Mouse (Mus musculus) CH12.LX (cell line): ENCODE measurements around the gene Pdia2. TPM values are rescaled to one million over a fixed set of nuclear protein-coding genes. Genes with fewer than 3 reads are reported as not detected.

Source experiments
- DNase-seq: peaks from one replicate; pipeline ENCODE4 v3.0.0-alpha.2; 2013; ENCODE audit errors: extremely low read depth
- H3K27ac ChIP-seq: 2 replicates; pipeline ENCODE4 v1.5.1; 2012; ENCODE audit warnings: low read depth, mild to moderate bottlenecking, control low read depth, moderate library complexity; ENCODE audit not compliant: insufficient read depth
- H3K27me3 ChIP-seq: replicated peaks from 2 replicates; pipeline ENCODE3; 2012; ENCODE audit warnings: inconsistent platforms
- H3K36me3 ChIP-seq, 2 experiments: replicated peaks in 1 of 2; 2 replicates each; pipeline versions ENCODE3 to v1.6.1; 2012; ENCODE audit warnings: inconsistent platforms in 1 of 2, low read length in 1 of 2, mild to moderate bottlenecking in 1 of 2, mixed read lengths in 1 of 2, moderate library complexity in 1 of 2; ENCODE audit not compliant: control insufficient read depth in 1 of 2, insufficient read depth in 1 of 2
- H3K4me1 ChIP-seq, 2 experiments: 2 replicates each; pipeline ENCODE4 v1.6.1; 2012; ENCODE audit warnings: inconsistent platforms in 1 of 2, moderate library complexity in 1 of 2; ENCODE audit not compliant: insufficient read depth in 2 of 2, control insufficient read depth in 1 of 2
- H3K4me2 ChIP-seq: 2 replicates; pipeline ENCODE4 v1.6.1; 2012; ENCODE audit warnings: low read depth, mild to moderate bottlenecking, control low read depth; ENCODE audit not compliant: poor library complexity, insufficient read depth, severe bottlenecking
- H3K4me3 ChIP-seq, 3 experiments: fragments of 150-350 bp in 1 of 3; sonication (generic) in 1 of 3; replicated peaks in 1 of 3; 2 replicates each; pipeline versions ENCODE3 to v1.5.1; 2011 to 2012; ENCODE audit warnings: low read depth in 2 of 3, low read length in 2 of 3, mild to moderate bottlenecking in 2 of 3, moderate library complexity in 2 of 3, control low read depth in 1 of 3, improper control_type of control experiment in 1 of 3, inconsistent platforms in 1 of 3, mixed read lengths in 1 of 3; ENCODE audit not compliant: poor library complexity in 1 of 3
- H3K79me2 ChIP-seq: replicated peaks from 2 replicates; pipeline ENCODE4 v1.6.1; 2012; ENCODE audit warnings: mild to moderate bottlenecking, moderate library complexity; ENCODE audit not compliant: control insufficient read depth, poor library complexity, insufficient read depth, severe bottlenecking; ENCODE audit errors: extremely low read depth
- H3K9ac ChIP-seq: 2 replicates; pipeline ENCODE4 v1.6.1; 2012; ENCODE audit warnings: low read depth, mild to moderate bottlenecking, control low read depth, moderate library complexity; ENCODE audit not compliant: insufficient read depth
- H3K9me3 ChIP-seq: replicated peaks from 2 replicates; pipeline ENCODE3; 2012; ENCODE audit warnings: low read length, inconsistent platforms, mixed read lengths
- EP300 ChIP-seq: IDR thresholded peaks from 2 replicates; pipeline ENCODE4 v1.6.1; 2011; ENCODE audit warnings: low read length, improper control_type of control experiment
- HCFC1 ChIP-seq: IDR thresholded peaks from 2 replicates; pipeline ENCODE4 v1.6.1; 2012; ENCODE audit warnings: low read depth, mild to moderate bottlenecking, inconsistent platforms, low read length, improper control_type of control experiment
- IRF4 ChIP-seq: IDR thresholded peaks from 2 replicates; pipeline ENCODE4 v1.6.1; 2014; ENCODE audit warnings: low read depth, mild to moderate bottlenecking, inconsistent platforms, low read length, improper control_type of control experiment
- MAZ ChIP-seq: IDR thresholded peaks from 2 replicates; pipeline ENCODE4 v1.6.1; 2012; ENCODE audit warnings: low read depth, mild to moderate bottlenecking, inconsistent platforms, low read length, improper control_type of control experiment, moderate library complexity
- MEF2A ChIP-seq: IDR thresholded peaks from 2 replicates; pipeline ENCODE4 v1.6.1; 2014; ENCODE audit warnings: low read depth, mild to moderate bottlenecking, inconsistent platforms, low read length, improper control_type of control experiment, borderline replicate concordance
- MXI1 ChIP-seq: IDR thresholded peaks from 2 replicates; pipeline ENCODE4 v1.6.1; 2011; ENCODE audit warnings: mild to moderate bottlenecking, low read depth, low read length, improper control_type of control experiment
- MYC ChIP-seq: IDR thresholded peaks from 2 replicates; pipeline ENCODE4 v1.6.1; 2011; ENCODE audit warnings: low read depth, mild to moderate bottlenecking, improper control_type of control experiment, low read length
- NRF1 ChIP-seq: IDR thresholded peaks from 2 replicates; pipeline ENCODE4 v1.6.1; 2014; ENCODE audit warnings: low read depth, mild to moderate bottlenecking, inconsistent platforms, low read length, improper control_type of control experiment, moderate library complexity
- PAX5 ChIP-seq: IDR thresholded peaks from 2 replicates; pipeline ENCODE4 v1.6.1; 2012; ENCODE audit warnings: low read length, inconsistent platforms, mixed read lengths
- RAD21 ChIP-seq: IDR thresholded peaks from 2 replicates; pipeline ENCODE4 v1.6.1; 2011; ENCODE audit warnings: low read depth, mild to moderate bottlenecking, low read length, improper control_type of control experiment, moderate library complexity
- RCOR1 ChIP-seq: conservative IDR thresholded peaks from 2 replicates; pipeline ENCODE4 v1.6.1; 2012; ENCODE audit warnings: low read depth, mild to moderate bottlenecking, inconsistent platforms, low read length, improper control_type of control experiment
- SMC3 ChIP-seq: IDR thresholded peaks from 2 replicates; pipeline ENCODE4 v1.6.1; 2011; ENCODE audit warnings: low read depth, low read length, improper control_type of control experiment
- USF1 ChIP-seq: IDR thresholded peaks from 2 replicates; pipeline ENCODE4 v1.6.1; 2014; ENCODE audit warnings: low read depth, mild to moderate bottlenecking, inconsistent platforms, low read length, improper control_type of control experiment
- USF2 ChIP-seq: conservative IDR thresholded peaks from 2 replicates; pipeline ENCODE4 v1.6.1; 2011; ENCODE audit warnings: low read depth, low read length, improper control_type of control experiment
- ZC3H11A ChIP-seq: IDR thresholded peaks from 2 replicates; pipeline ENCODE4 v1.6.1; 2012; ENCODE audit warnings: low read depth, mild to moderate bottlenecking, inconsistent platforms, low read length, improper control_type of control experiment
- ZKSCAN1 ChIP-seq: IDR thresholded peaks from 2 replicates; pipeline ENCODE4 v1.6.1; 2012; ENCODE audit warnings: low read depth, inconsistent platforms, low read length, improper control_type of control experiment, borderline replicate concordance
- dilution Hi-C: fragments of 300-500 bp; cut with MboI; formaldehyde crosslinking; loops from 2 replicates; pipeline ENCODE4 v1.14.3; 2020; ENCODE audit warnings: low sequenced_read_pairs; ENCODE audit not compliant: extremely low pct_unique_long_range_greater_than_20kb, extremely low pct_ligation_motif_present
- in situ Hi-C: fragments of 300-500 bp; cut with MboI; formaldehyde crosslinking; loops from 3 replicates; pipeline ENCODE4 v1.14.3; 2019; ENCODE audit warnings: low sequenced_read_pairs, low pct_ligation_motif_present, low pct_unique_long_range_greater_than_20kb, mixed read lengths
- polyA plus RNA-seq: library from polyadenylated mRNA; unstranded; fragments of >175 nt; gene quantifications from 2 replicates; pipeline ENCODE4 v1.2.1, GENCODE M21; 2012; ENCODE audit warnings: low read depth; ENCODE audit not compliant: insufficient read length
- total RNA-seq, 2 experiments: library from RNA; depleted of rRNA; stranded (reverse); fragments of 300-350 nt in 1 of 2; fragments of >200 nt in 1 of 2; gene quantifications; 2 replicates each; pipeline ENCODE4 v1.2.3; 2012 to 2014

Pdia2 gene
- total and polyA plus RNA-seq, 3 experiments: 0.38 TPM; not detected in 2

DNA sequence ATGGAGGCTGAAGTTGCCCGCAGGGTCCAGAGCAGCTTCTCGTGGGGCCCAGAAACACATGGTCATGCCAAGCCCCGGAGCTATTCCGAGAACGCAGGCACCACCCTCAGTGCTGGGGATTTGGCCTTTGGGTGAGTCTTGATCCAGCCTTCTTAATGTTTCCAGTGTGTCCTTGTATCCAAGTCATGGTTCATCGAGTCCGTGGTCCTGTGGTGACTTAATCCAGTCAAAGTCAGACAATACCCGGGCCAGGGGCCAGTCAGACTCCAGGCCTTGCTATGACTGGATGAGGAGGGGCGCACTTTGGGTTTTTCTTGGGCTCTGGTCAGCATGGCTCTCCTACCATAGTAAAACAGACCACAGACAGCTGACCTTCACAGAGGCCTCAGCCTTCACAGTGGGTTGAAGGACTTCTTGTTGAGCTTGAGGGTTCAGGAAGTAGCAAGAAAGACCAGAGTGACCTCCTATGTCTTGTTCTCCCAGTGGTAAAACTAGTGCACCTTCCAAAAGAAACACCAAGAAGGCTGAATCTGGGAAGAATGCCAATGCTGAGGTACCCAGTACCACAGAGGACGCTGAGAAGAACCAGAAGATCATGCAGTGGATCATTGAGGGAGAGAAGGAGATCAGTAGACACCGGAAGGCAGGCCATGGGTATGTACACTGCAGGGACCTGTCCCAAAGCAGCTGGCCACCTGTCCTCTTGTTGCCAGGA, 10.6 kb downstream of the Pdia2 start:
- peaks cover 71 to 93% of the 10 kb centered on the region in 2 experiments for H3K36me3 ChIP-seq
- TF ChIP-seq USF2: no peak
- TF ChIP-seq, all 38 proteins: peak for 0
- dilution Hi-C loops (no loop called here), in situ Hi-C loops (no loop called here)
- Histone ChIP-seq H3K4me3 (no peak overlapping the region), H3K4me2 (no peak overlapping the region), H3K27me3 (no peaks in the 10 kb centered on the region), H3K9me3 (no peaks in the 10 kb centered on the region), H3K79me2 (no peaks in the 10 kb centered on the region), H3K9ac (no peak overlapping the region), H3K4me1 (no peaks in the 10 kb centered on the region), H3K27ac (no peak overlapping the region)
- DNase-seq: no peak

GRCm38 (mm10) chr17:26187592-26187991, 11.3 kb downstream of the Pdia2 start:
- DNase-seq: no peak
- Histone ChIP-seq H3K9ac (no peak overlapping the region), H3K36me3 (peaks cover 70 to 93% of the 10 kb centered on the region in 2 experiments), H3K4me3 (no peak overlapping the region), H3K27ac (no peak overlapping the region), H3K9me3 (no peaks in the 10 kb centered on the region), H3K4me1 (no peaks in the 10 kb centered on the region), H3K27me3 (no peaks in the 10 kb centered on the region), H3K79me2 (no peaks in the 10 kb centered on the region), H3K4me2 (no peak overlapping the region)
- TF ChIP-seq NRF1 (no peak), MAZ (no peak), ZC3H11A (no peak), ZKSCAN1 (no peak), EP300 (no peak), IRF4 (no peak), SMC3 (no peak), RCOR1 (no peak), MEF2A (no peak), USF1 (no peak), HCFC1 (no peak), RAD21 (no peak), MYC (no peak), MXI1 (no peak), PAX5 (no peak)
- in situ Hi-C loops (no loop called here), dilution Hi-C loops (no loop called here)
